Mouse (Mus musculus) hematopoietic stem cell, adult 5-6 weeks (primary cell): ENCODE measurements around the gene Btbd18. TPM values are rescaled to one million over a fixed set of nuclear protein-coding genes. Genes with fewer than 3 reads are reported as not detected.

Experiments used
- ATAC-seq, 2 experiments: fragments of 125-278 bp in 1 of 2; replicated peaks in 1 of 2; 2 replicates each; pipeline ENCODE4 v1.8.0; 2016 to 2017; ENCODE audit warnings: inconsistent platforms in 2 of 2, mild to moderate bottlenecking in 2 of 2, moderate number of reproducible peaks in 2 of 2, low read depth in 1 of 2, moderate TSS enrichment in 1 of 2; ENCODE audit not compliant: low FRiP score in 2 of 2, poor library complexity in 2 of 2, severe bottlenecking in 2 of 2, insufficient read depth in 1 of 2, low TSS enrichment in 1 of 2
- total RNA-seq: library from RNA; stranded (forward); fragments of 172-1452, 232-1000 nt; gene quantifications from 2 replicates; pipeline ENCODE4 v1.2.3, GENCODE M21; 2017

The Btbd18 gene
- total RNA-seq, 1 experiment from 2014 or later, result not detected

DNA sequence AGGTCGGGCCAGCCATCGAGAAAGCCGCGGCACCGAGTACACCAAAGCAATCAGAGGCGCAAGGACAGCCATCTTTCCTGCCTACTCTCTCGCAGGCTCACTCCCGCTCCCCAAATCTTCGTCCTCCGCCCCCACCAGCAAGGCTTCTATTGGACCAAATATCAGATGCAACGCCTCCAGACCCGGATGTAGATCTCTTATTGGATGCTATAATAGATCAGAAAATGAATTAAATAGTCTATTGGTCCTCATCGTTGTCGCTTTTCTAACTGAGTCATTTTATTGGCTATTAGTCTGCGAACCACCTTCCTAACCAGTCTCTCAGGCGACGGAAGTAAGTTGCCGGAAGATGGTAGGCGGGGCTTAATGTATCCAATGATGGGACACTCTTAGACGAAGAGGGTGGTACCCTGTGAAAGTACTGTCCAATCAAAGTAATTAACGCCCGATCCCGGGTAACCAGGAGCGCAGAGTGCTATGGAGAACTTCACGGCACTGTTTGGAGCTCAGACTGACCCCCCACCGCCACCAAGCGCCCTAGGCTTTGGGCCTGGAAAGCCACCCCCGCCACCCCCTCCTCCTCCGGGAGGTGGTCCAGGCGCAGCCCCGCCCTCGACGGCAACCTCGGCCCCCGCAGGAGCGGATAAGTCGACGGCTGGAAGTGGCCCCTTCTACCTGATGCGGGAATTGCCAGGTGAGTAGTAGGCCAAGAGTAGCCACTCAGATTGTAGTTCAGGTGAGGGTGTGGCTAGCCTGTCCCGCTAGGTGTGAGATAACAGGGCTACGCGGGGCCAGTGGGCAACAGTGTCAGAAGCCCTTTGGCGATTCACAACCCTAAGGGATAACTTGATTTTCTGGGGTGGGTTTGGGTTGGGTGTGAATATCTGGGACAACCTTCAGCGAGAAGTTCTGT lies 19.3 kb downstream of the Btbd18 start, which contains the start of the genes Gm28635 and Med19:
Gm28635 (minus strand) TSS at position 74 of the 913 bp plus-strand sequence.
Med19 (plus strand) TSS at position 435 of the 913 bp plus-strand sequence.
- peak; percentile 98 to 99 for ATAC-seq

DNA sequence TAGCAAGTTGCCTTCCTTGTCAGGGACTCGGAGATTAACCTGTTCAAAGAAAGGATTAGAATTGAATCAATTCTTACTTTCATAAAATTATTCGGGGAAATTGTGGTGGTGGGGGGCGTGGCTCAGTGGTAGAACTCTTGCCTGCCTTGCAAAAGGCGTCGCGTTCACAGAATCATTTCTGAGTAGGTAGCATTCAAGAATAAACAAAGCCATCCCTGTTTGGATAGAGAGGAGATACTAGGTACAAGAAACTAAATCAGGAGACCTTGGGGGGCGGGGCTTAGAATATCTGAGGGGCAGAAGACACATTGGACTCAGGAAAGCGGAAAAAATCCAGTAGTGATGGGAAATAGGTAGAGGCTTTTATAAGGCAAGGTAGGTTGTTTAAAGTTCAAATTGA lies 20.1 kb downstream of the Btbd18 start, which contains the start of gene Tmx2:
Tmx2 (minus strand) TSS at position 125 of the 400 bp plus-strand sequence.
- no peak for ATAC-seq

DNA sequence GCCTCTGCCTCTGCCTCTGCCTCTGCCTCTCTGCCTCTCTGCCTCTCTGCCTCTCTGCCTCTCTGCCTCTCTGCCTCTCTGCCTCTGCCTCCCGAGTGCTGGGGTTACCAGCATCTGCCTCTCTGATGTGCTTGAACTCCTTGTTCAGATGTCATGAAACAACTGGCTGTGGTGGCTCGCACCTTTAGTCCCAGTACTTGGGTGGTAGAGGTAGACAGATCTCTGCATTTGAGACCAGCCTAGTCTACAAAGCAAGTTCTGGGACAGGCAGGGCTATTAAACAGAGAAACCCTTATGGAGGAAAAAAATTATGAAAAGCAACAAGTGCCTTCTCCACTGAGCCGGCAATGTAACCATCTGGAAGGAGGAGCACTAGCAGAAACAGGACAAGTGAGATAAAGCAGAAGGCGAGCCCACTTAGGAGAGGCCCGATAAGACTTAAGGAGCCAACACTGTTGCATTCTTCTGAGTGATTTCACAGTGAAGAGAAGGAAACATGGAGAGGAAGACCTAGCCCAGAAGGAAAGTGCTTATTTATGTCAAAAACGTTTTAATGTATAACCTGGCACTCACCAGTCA lies 23.8 kb downstream of the Btbd18 start:
- ATAC-seq, result no peak

DNA sequence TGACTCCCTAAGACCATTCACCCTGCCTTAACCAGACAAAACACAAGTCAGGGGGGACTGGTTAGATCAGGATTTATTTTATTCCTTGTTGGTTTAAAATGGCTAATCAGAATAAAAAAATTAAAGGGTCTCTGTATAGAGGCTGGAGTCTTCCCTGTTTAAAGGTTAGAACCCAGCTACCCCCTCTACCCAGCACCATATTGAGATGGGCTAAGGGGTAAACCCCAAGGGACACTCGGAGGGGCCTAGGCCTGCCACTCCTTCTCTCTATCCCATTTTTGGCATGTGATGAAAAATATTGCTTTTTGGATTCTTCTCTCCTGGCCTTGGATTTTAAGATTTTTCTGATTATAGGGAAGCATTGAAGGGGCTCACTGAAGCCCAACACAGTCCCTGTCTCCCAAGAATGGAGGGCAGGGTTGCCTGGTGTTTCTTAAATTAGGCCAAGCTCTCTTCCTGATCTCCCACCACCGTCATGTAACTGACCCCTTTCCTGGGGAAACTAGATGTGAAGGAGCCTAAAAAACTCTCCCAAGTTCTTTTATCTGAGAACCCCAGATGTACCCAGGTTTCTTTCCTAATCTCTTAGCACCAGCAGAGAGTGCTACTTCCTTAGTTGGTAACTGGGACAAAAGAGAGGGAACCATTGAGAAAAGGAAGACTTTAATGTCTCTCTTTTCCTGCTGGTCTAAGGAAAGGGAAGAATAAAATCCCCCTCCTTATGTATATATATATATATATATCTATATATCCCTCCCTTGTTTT lies 29.4 kb downstream of the Btbd18 start:
- ATAC-seq, result no peak

DNA sequence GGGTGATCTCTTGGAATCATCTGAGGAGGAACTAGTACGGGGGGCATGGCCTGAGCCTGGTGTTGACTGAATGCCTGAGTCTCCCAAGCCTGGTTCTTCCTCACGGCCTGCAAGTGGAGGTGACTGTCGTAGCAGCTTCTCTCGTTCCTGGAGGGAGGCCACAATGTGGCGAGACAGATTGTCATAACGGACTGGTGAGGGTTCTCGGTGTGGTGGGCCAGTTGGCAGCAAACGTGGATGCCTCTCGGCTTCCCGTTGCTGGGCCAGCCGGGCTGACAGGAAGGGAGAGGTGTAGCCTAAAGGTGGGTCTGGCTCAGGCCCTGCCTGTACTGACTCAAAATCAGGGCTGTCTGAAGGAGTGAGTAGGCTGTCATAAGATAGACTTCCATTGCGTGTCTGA lies 31.2 kb downstream of the Btbd18 start:
- ATAC-seq, result no peak

DNA sequence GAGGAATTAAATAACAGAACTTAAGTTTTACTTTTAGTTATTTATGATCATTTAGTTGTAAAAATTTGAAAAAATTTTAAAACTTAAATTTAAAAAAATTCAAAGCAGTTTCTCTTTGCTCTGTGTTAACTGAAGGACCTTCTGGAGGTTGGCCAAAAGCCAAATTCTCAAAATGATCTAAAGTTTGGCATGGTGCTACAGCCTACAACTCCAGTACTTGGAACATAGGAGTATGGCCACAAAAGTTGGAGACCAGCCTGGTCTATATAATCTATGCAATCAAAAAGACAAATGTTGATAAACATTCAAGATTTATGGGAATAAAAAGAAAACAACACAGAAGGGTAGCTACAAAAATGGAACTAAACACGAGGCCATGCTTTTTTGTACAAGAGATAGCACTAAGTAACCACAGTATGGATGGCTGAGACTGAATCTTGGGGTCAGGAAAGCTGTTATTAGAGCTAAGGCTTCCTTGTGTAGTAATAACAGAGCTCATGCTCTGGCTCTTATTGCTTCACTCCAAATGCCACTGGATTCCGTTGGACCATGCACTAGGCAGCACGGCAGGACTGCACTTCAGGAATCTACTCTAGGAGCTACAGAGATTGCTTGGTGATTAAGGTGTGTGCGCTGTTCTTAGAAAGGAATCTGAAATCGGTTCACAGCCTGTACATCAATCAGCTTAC lies 36.3 kb downstream of the Btbd18 start:
- no peak for ATAC-seq

DNA sequence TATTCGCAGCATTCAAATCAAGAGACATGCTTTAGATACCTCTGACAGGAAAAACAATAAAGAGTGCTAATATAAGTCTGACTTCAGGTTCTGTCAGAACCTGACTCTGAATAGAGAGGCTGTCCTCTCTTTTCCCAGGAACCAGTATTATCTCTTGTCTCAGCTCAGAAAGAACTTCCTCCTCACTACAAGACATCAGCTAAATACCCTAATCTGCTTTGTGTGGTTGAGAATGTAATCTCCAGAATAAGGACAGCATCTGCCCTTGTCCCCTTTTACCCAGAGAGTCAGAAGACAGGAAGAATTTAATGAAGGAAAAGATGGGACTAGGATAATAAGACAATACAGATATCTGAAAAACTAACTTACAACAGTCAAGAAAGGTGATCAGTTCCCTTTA lies 44.6 kb downstream of the Btbd18 start:
- no peak for ATAC-seq

DNA sequence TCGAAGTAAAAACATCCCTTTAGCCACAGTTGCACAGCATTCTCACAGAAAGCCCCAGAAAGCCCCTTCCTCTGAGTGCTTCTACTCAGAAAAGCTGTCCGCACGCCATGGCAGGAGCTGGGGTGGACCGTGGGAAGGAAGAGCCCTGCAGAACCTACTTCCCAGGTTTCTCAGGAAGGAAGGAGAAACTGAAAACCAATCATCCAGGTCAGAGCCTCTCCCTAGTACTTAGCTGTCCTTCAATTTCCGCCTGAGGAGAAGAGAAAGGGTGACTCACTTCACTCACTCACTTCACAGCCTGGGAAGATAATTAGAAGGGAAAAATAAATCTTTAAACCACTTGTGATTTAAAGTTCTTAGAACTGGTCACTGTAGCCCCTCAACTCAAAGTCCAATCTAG lies 45.5 kb downstream of the Btbd18 start:
- no peak for ATAC-seq

DNA sequence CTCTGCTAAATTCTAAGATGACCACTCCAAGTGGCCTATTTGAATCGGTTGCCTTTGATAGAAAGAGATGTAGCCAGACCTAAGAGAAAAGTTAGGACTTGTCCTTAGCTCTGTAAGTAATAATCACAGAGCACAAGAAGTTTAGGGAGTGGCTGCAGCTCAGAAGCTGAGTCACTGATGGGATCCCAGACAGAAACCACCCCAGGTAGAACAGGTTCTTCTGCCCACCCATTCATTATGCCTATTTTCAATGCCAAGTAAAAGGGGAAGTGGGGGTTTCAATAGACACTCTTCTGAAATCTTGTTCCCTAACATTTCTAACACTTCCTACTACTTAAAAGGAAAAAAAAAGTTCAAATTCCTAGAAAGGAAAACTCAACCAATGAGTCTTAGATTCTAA lies 46.4 kb downstream of the Btbd18 start:
- peak; percentile 12 to 36; a peak in 1 of 4 replicates for ATAC-seq

DNA sequence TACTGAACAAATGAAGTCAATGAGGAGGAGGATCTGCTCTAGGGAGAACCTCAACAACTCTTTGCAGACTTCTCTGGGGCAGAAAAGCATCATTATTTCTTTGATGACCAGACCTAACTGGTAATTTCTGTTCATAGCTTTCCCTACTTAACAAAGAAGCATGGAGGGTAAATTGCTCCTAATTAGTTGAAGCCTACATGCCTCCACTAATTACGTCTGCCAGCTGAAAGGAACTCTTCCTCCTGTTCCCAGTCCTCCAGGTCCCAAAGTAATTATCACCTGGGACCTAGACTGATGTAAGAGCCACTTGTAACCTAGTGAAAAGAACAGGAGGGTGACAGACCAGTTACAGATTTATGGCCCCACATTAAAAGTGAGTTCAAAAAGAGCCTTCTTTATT lies 48.6 kb downstream of the Btbd18 start:
- no peak for ATAC-seq

DNA sequence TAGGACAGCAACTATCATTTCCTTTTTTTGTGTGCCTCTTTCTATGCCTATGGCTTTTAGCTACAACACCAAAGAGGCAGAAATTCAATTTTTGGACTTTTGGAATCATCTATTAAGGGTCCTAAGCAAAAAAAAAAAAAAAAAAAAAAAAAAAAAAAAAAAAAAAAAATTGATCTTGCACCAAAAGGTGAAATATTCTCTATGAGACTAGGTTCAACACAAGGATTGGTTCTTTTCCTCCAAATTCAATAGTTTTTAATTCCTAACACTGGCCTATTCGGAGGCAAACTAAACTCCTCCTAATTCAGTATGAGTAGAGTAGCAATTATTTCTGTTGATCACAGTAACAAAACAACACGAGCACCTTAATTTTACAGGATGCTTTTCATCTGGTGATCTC lies 53.0 kb downstream of the Btbd18 start:
- ATAC-seq, result no peak

DNA sequence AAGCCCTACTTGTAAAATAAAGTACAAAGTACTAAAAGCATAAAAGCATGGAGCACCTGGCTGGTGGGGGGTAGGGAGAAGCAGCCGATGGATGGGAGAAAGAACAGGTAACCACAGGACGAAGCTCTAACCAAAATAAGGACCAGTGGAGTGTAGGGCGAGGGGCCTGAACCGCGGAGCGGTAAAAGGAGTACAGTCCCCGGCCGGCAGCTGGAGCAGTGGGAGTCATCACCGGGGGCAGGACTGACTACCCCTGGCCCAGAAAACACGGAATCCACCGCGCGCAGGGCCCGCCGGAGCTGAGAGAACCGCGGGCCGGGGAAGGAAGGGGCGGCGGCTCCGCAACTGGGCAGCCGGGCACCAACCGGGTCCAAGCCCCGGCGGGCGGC lies 55.5 kb downstream of the Btbd18 start:
- no peak for ATAC-seq

DNA sequence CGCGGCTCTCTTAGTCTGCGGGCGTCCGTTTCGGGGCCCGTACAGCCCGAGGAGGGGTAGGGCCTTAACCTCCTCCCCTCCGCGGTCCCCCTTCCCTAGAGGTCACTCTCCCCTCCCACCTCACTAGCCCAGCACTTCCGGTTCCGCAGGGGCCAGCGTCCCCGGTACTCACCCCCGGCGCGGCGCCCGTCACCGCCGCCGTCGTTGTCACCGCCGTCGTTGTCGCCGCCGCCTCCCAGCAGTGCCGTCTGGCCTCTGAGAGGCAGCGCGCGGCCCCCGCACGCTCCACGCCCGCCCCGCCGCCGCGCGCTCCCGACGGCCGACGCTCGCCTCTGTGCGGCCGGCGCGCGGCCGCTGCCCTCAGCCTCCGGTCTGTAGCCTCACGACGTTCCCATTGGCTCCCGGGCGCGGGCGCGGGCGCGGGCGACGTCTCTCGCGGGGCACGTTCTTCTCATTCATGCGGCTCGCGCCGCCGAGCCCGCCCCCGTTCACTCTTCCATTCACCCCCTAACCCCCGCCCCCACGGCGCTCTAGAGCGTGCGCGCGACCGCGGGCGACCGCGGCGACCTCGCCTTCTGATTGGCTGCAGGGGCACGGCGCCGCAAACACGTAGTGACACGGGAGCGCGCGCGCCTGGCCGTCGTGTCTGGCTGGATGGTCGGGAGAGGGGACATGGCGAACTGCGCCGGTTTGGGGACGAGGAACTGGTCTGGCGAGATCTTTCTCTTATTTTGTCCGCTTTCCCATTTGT lies 56.1 kb downstream of the Btbd18 start, which contains the start of gene Zdhhc5:
Zdhhc5 (minus strand) TSS at position 370 of the 751 bp plus-strand sequence.
- peak; percentile 82 to 88 for ATAC-seq

DNA sequence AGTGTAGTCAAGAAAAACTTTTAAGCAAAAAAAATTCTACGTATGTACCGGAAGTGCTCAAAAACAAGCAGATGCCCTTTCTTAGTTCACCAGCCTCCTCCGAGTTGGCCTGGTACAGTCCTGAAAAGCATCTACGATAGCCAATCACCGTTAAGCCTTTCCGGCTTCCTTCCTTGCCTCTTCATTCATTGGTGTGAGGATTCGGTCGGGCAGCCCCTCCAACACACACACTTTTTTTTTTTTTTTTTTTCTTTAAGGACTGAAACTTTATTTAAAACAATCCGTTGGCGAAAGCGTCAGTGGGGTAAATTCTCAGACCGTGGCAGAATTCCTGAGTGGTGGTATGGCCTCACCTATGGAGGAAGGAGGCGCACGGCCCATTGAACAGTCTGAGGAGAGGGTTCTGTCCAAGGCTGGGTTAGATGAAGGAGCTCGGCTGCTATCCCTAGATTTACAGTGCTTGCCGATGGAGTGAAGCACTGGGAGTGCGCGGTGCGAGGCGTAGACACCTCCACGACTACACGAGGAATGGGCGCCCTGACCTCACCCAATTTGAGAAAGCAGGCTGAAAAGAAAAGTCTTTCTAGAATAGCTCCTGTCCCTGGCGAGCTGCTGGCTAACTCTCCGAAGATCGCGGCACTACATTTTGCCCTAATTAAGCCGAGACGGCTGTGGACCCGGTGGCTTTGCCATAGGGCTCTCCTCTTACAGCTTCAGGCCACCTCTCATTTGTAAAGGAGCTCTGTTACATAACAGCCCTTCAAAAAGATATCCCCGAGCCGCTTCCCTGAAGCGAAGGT lies 56.9 kb downstream of the Btbd18 start:
- peak; percentile 92 to 94 for ATAC-seq

DNA sequence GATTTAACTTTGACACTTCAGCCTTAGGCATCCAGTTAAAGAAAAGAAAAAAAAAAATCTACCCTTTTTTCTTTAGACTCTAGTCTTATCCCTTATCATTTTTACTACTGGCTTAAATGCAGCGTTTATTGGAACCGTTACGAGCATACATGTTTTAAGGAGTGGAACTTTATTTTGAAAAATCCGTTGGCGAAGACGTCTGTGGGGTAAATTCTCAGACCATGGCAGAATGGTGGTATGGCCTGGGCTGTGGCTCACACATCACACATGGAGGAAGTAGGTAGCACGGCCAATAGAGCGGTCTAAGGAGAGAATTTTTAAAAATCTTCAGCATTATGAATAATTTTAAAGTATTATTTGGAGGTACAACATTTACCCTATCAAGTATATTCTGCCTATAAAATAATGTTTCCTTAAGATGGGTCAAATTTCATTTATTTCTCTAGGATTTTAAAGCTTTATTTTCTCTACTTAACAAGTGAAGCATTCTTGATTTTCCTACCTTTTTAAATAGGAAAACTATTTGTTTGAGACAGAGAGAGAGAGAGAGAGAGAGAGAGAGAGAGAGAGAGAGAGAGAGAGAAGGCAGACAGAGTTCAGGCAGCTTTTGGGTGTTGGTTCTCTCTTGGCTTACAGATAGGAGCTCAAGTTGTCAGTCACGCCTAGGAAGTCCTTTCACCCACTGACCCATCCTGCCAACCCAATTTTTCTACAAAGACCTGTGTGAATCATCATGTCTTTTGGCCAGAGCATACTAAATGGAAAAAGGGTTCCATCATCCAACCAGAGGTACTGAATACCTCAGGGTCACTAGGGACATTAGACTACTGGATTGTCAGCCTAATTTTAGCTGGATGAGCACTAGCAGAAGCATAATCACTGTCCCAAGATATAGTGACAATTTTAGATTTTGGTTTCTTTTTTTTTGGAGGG lies 57.8 kb downstream of the Btbd18 start:
- no peak for ATAC-seq
